Mouse (Mus musculus) bone marrow macrophage, adult 2 months (primary cell): ENCODE data around the gene Ints5.

Experiments
- CTCF ChIP-seq: IDR thresholded peaks from 2 replicates; pipeline ENCODE4 v1.5.1; 2012; ENCODE audit warnings: low read depth, mild to moderate bottlenecking, low read length, moderate library complexity
- POLR2A ChIP-seq: IDR thresholded peaks from 2 replicates; pipeline ENCODE4 v1.6.1; 2012; ENCODE audit warnings: mild to moderate bottlenecking, low read depth, low read length, borderline replicate concordance

GRCm38 (mm10) chr19:8946929-8947328, 54.1 kb downstream of the Ints5 start:
- no peak for TF ChIP-seq POLR2A
- no peak for TF ChIP-seq CTCF
